Mouse (Mus musculus) hindbrain, embryonic 15.5 days (tissue): Measurements from ENCODE around the gene Psmg3. TPM values are rescaled to one million over a fixed set of nuclear protein-coding genes. Genes with fewer than 3 reads are reported as not detected.

Source experiments
- ATAC-seq: fragments of 200-750 bp; cut with Nextera tagmentation; 2 replicates; pipeline ENCODE4 v1.8.0; 2017; ENCODE audit warnings: low read depth, moderate number of reproducible peaks, moderate TSS enrichment; ENCODE audit not compliant: low FRiP score
- H3K27ac ChIP-seq: fragments of 300-500 bp; sonication (generic); replicated peaks from 2 replicates; pipeline ENCODE4 v1.5.1; 2015; ENCODE audit warnings: mild to moderate bottlenecking, inconsistent platforms
- H3K27me3 ChIP-seq: fragments of 300-500 bp; sonication (generic); 2 replicates; pipeline ENCODE4 v1.6.1; 2015; ENCODE audit warnings: control low read depth, inconsistent platforms
- H3K36me3 ChIP-seq: fragments of 300-500 bp; sonication (generic); 2 replicates; pipeline ENCODE4 v1.6.1; 2015; ENCODE audit warnings: control low read depth, inconsistent platforms
- H3K4me1 ChIP-seq: fragments of 300-500 bp; sonication (generic); replicated peaks from 2 replicates; pipeline ENCODE4 v1.6.1; 2015; ENCODE audit warnings: control low read depth, inconsistent platforms
- H3K4me2 ChIP-seq: fragments of 300-500 bp; sonication (generic); 2 replicates; pipeline ENCODE4 v1.6.1; 2015; ENCODE audit warnings: moderate library complexity, mild to moderate bottlenecking, inconsistent platforms
- H3K4me3 ChIP-seq: fragments of 300-500 bp; sonication (generic); 2 replicates; pipeline ENCODE4 v1.5.1; 2015; ENCODE audit warnings: mild to moderate bottlenecking, inconsistent platforms
- H3K9ac ChIP-seq: fragments of 300-500 bp; sonication (generic); 2 replicates; pipeline ENCODE4 v1.6.1; 2015; ENCODE audit warnings: inconsistent platforms
- H3K9me3 ChIP-seq: fragments of 300-500 bp; sonication (generic); 2 replicates; pipeline ENCODE4 v1.6.1; 2016; ENCODE audit warnings: control low read depth, inconsistent platforms
- WGBS: fragments of 180-500 bp; shearing (Covaris S2); methylation state at CpG from one replicate; pipeline ENCODE4 v1.1.7; 2015; 5-methylcytosine and 5-hydroxymethylcytosine counted together
- polyA plus RNA-seq: library from polyadenylated mRNA; unstranded; fragments of >200 nt; fragmentation: Nextera tagmentation; extraction: Ambion mirVana; gene quantifications from 2 replicates; pipeline ENCODE4 v1.2.1, GENCODE M21; 2015

Gene Psmg3
- polyA plus RNA-seq, 1 experiment from 2014 or later = 67.4 TPM

DNA sequence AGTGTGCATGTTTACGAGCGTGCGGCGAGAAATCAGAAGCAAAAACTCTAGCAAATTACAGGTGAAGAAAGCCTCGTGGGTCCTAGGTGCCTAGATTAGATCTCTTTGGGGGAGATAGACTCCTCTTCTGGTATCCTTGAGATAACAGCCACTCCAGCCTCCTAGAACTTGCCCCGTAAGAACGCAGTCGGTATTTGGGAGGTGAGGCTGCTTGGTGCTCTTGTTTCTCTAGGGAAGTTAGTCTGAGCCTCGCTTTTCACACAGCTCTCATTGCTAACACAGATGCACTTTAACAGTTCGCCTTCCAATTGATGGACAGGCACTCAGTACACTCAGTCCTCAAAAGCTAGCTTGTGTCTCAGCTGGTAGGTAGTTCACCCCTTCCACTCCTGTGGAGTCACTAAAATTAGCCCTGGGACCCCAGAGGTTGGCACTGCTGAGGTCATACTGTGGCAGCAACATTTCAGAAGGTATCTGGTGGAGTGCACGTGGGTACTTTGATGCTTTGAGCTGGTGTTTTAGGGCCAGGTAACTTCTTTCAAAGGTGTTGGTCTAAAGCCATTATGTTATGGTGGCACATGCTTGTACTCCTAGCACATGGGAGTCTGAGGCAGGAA, 34.4 kb downstream of the Psmg3 start:
- 0 out of 2 replicates have a peak, but pooled peaks cover 5% of the 10 kb centered on the region for H3K27me3 ChIP-seq

DNA sequence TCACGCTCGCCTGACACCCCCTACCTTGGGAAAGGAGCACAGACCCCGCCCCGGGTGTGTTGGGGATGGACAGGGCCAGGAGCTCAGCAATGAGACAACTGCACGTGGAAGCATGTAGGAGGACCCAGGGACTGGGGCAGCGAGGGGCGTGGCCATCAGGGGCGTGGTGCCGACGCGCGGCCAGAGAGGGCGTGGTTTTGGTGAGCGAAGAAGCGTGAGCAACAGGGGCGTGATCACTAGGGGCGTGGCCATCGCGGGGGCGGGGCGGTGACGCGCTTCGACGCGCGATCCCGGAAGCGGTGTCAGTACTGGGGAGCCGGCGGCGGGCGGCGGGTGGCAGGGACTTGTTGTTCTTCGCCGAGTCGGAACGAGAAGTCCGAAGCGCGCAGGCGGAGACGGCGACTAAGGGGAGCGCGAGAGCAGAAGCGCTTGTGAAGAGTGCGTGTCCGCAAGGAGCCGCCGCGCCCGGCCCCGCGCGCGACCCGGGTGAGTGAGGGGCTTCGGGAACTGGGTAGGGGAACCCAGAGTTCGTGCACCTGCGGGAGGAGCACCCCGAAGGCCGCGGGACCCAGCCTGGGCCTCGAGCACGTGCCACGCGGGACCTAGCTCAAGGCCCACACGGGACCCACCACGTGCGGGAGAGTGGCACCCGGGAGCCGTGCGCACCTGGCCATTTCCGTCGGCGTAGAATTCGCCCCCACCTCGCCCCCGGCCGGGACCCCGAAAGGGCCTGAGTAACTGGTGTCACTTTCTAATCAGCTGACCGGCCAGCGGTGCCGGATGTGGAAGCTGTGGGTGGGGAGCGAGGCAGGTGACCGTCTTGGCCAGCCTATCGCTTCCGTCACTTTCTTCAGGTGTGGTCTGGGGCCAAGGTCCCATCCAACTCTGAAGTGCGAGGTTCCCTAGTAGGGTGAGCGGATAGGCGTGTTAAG, 35.2 kb downstream of the Psmg3 start, which contains the start of gene Mafk:
TSS of gene Mafk (plus strand) at position 287 of the 932 bp plus-strand sequence.
- Histone ChIP-seq H3K36me3 (no peaks in the 10 kb centered on the region), H3K4me2 (peak within 1 kb of the TSS; percentile 95), H3K27ac (peak within 1 kb of the TSS; percentile 56), H3K4me1 (peaks cover 29% of the 10 kb centered on the region), H3K9me3 (no peaks in the 10 kb centered on the region), H3K4me3 (peak within 1 kb of the TSS; percentile 74), H3K9ac (peak within 1 kb of the TSS; percentile 47), H3K27me3 (0 out of 2 replicates have a peak, but pooled peaks cover 5% of the 10 kb centered on the region)
- under 1% methylated on average over 86 of the region's 92 CpGs for WGBS
- peak; percentile 85 for ATAC-seq

More for the DNA sequence above, 34.4 kb downstream of the Psmg3 start:
- Histone ChIP-seq H3K4me2 (peak overlapping the region; percentile 95), H3K9me3 (no peaks in the 10 kb centered on the region), H3K36me3 (no peaks in the 10 kb centered on the region), H3K27ac (no peak overlapping the region), H3K4me3 (peak overlapping the region; percentile 74), H3K9ac (peak overlapping the region; percentile 47), H3K4me1 (peaks cover 37% of the 10 kb centered on the region)
- 22% methylated on average over 11 of the region's 11 CpGs for WGBS
- no peak for ATAC-seq

DNA sequence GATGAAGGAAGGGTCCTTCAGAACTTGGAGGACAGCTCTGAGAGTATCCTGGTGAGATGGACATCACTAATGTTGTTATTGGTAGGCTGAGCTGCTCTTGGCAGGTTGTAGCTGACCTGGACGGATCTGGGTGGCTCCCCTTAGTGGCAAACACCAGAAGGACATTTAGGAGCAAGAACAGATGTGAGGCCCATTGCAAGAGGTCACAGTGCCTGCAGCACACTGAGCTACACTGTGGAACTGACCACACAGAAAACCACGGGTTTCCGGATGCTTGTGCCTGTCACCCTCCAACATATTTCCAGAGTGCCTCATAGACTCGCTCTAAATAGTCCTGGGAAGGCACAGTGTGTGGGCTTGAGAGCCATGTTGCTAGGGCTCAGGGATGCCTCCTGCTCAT, 37.2 kb downstream of the Psmg3 start:
- ATAC-seq = no peak
- no peak overlapping the region for H3K4me3 ChIP-seq
- no peak overlapping the region for H3K9ac ChIP-seq
- no peak overlapping the region for H3K27ac ChIP-seq
- 60% methylated on average over 4 of the region's 4 CpGs for WGBS
- H3K4me1 ChIP-seq = peaks cover 21% of the 10 kb centered on the region
- H3K4me2 ChIP-seq = no peak overlapping the region
- 0 out of 2 replicates have a peak, but pooled peaks cover 5% of the 10 kb centered on the region for H3K27me3 ChIP-seq
- H3K36me3 ChIP-seq = no peaks in the 10 kb centered on the region
- H3K9me3 ChIP-seq = no peaks in the 10 kb centered on the region

DNA sequence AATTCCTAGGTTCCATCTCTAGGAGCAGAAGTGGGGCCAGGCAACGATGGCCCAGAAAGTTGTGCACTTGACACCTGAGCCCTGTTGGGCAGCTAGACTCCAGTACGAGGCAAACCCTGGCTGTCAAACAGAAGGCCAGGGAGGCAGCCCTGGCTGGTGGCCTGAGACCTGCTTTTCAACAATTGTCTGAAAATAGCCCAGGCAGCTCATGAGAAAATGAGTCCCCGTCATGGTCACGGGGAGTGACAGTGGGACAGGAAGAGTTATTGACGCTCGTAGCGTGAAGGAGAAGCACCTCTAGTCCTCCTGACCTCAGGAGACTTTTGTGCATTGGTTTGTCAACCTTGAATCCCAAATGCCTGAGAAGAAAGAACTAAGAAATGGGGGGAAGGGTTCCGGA, 45.3 kb downstream of the Psmg3 start:
- no peak overlapping the region for H3K4me3 ChIP-seq
- no peak overlapping the region for H3K9ac ChIP-seq
- 85% methylated on average over 8 of the region's 8 CpGs for WGBS
- H3K9me3 ChIP-seq = no peaks in the 10 kb centered on the region
- no peaks in the 10 kb centered on the region for H3K4me1 ChIP-seq
- no peaks in the 10 kb centered on the region for H3K27me3 ChIP-seq
- ATAC-seq = no peak
- H3K4me2 ChIP-seq = no peak overlapping the region
- H3K27ac ChIP-seq = no peak overlapping the region
- H3K36me3 ChIP-seq = no peaks in the 10 kb centered on the region

DNA sequence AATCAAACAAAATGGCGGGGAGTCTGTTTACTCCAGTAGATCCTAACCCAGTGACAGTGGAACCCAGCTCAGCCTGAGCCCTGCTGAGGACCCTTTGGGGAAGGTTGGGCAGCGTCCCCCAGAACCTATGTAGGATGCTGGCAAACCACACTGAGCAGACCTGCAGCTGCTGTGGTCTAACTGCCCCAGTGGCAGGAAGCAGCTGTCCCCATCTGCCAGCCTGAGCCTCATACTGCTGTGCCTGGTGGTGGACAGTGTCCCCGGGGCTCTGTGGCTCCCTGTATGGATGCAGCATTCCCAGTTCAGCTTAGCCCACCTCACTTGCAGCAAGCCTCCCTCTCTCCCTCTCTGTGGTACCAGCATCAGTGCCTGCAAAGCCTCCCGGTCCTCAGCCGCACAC, 49.7 kb downstream of the Psmg3 start:
- peaks cover 12% of the 10 kb centered on the region for H3K4me1 ChIP-seq
- peaks cover 10% of the 10 kb centered on the region; the same call in 1 of the 2 replicates for H3K36me3 ChIP-seq
- no peak overlapping the region for H3K4me3 ChIP-seq
- no peak overlapping the region for H3K27ac ChIP-seq
- H3K4me2 ChIP-seq = no peak overlapping the region
- 78% methylated on average over 5 of the region's 5 CpGs for WGBS
- no peaks in the 10 kb centered on the region for H3K9me3 ChIP-seq
- ATAC-seq = no peak
- H3K9ac ChIP-seq = no peak overlapping the region
- H3K27me3 ChIP-seq = no peaks in the 10 kb centered on the region

DNA sequence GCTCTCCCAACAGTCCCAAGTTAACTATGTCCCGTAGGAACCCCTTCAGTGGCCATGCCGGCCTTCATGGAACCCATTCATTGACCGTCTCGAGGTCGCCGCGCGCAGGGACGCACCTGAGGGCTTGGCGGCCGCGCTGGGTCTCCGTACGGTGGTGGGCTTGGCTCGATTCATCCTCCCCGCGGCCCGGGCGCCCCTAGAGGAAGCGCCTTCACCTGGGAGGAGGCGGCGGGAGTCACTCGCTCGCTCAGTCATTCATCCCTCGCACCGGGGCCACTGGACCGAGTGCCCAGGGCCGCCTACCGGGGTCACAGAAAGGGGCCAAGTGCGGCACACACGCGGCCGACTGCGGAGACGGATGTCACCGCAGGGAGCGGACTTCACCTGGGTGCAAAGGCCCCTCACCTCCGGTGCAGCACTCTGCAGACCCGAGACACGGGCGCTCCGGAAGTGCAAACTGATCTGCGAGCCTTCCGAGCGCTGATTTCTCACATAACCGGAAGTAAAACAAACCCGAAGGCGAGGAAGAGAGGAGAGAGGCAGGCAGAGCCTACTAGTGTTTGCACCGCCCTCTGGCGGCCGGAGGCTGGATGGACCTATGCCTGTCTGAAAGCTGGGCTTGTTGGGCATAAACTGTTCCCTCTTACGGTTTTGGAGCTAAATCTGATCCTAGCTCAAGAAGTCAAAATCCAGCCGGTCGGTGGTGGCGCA, 51.3 kb downstream of the Psmg3 start, which contains the start of gene Ints1:
TSS of gene Ints1 (minus strand) at position 459 of the 711 bp plus-strand sequence.
- peak; percentile 91 for ATAC-seq
- WGBS = under 1% methylated on average over 55 of the region's 55 CpGs
- no peaks in the 10 kb centered on the region for H3K27me3 ChIP-seq

More for the DNA sequence above, 51.3 kb downstream of the Psmg3 start, which contains the start of gene Ints1:
- peak within 1 kb of the TSS; percentile 93 for H3K4me2 ChIP-seq
- H3K4me1 ChIP-seq = peaks cover 12% of the 10 kb centered on the region
- H3K36me3 ChIP-seq = peaks cover 25% of the 10 kb centered on the region
- no peaks in the 10 kb centered on the region for H3K9me3 ChIP-seq
- H3K27ac ChIP-seq = peak within 1 kb of the TSS; percentile 60
- H3K4me3 ChIP-seq = peak within 1 kb of the TSS; percentile 95
- peak within 1 kb of the TSS; percentile 88 for H3K9ac ChIP-seq

Other genes starting within 250 kb of the Psmg3 start
- 10.1 and 12.2 TPM in 2 replicates for gene Micall2, start 90.5 kb downstream of the Psmg3 start, polyA plus RNA-seq
- gene Ints1, start 51.2 kb downstream of the Psmg3 start, polyA plus RNA-seq = 30.0 and 30.3 TPM in 2 replicates
- 11.7 and 13.5 TPM in 2 replicates for gene Mafk, start 35.4 kb downstream of the Psmg3 start, polyA plus RNA-seq
- gene Tmem184a, start 7.0 kb downstream of the Psmg3 start, polyA plus RNA-seq = 0.12 and 0.18 TPM in 2 replicates
- not detected in 2 replicates for gene Gm26938, start 478 bp downstream of the Psmg3 start, polyA plus RNA-seq
- 2.8 and 3.9 TPM in 2 replicates for gene Elfn1, start 81.1 kb upstream of the Psmg3 start, polyA plus RNA-seq